Mouse (Mus musculus) C2C12 (cell line): Measurements from ENCODE around the gene Slc43a2. TPM values are rescaled to one million over a fixed set of nuclear protein-coding genes. Genes with fewer than 3 reads are reported as not detected.

ENCODE experiments used
- H3K27me3 ChIP-seq: one replicate; pipeline ENCODE4 v1.6.1; 2011; ENCODE audit not compliant: control insufficient read depth, insufficient read depth, insufficient read length
- H3K36me3 ChIP-seq: one replicate; pipeline ENCODE4 v1.6.1; 2011; ENCODE audit not compliant: control insufficient read depth, insufficient read depth
- H3K4me3 ChIP-seq: one replicate; pipeline ENCODE4 v1.5.1; 2011; ENCODE audit warnings: mild to moderate bottlenecking, control low read depth; ENCODE audit not compliant: poor library complexity, insufficient read depth, severe bottlenecking
- H3K79me2 ChIP-seq: one replicate; pipeline ENCODE4 v1.6.1; 2011; ENCODE audit not compliant: control insufficient read depth, insufficient read depth
- H3K79me3 ChIP-seq: one replicate; pipeline ENCODE4 v1.6.1; 2011; ENCODE audit warnings: low read depth, control low read depth
- H3ac ChIP-seq: one replicate; pipeline ENCODE3; 2011; ENCODE audit warnings: low read depth; ENCODE audit not compliant: control insufficient read depth, insufficient read length
- CEBPB ChIP-seq: IDR thresholded peaks from one replicate; pipeline ENCODE4 v1.6.1; 2011; ENCODE audit warnings: low read depth, mild to moderate bottlenecking, control low read depth, moderate library complexity
- CTCF ChIP-seq: IDR thresholded peaks from one replicate; pipeline ENCODE4 v1.5.1; 2011; ENCODE audit not compliant: control insufficient read depth, insufficient read depth, insufficient read length
- FOSL1 ChIP-seq: IDR thresholded peaks from one replicate; pipeline ENCODE4 v1.8.0; 2011; ENCODE audit warnings: mild to moderate bottlenecking, low read length; ENCODE audit not compliant: poor library complexity, insufficient read depth, severe bottlenecking
- MAX ChIP-seq: IDR thresholded peaks from one replicate; pipeline ENCODE4 v1.6.1; 2011; ENCODE audit warnings: mild to moderate bottlenecking, control low read depth
- MYOD1 ChIP-seq: IDR thresholded peaks from one replicate; pipeline ENCODE4 v1.6.1; 2011; ENCODE audit warnings: low read depth; ENCODE audit not compliant: control insufficient read depth, insufficient read length
- MYOG ChIP-seq: IDR thresholded peaks from one replicate; pipeline ENCODE4 v1.6.1; 2011; ENCODE audit not compliant: control insufficient read depth, insufficient read length; ENCODE audit errors: extremely low read depth
- USF1 ChIP-seq: IDR thresholded peaks from one replicate; pipeline ENCODE4 v1.6.1; 2011; ENCODE audit warnings: low read depth, mild to moderate bottlenecking, control low read depth, moderate library complexity
- polyA plus RNA-seq: library from polyadenylated mRNA; unstranded; fragments of >200 nt; fragmentation: generic; extraction: Trizol; gene quantifications from one replicate; pipeline ENCODE4 v1.2.1, GENCODE M21; 2012; ENCODE audit warnings: missing spikeins

The Slc43a2 gene
- polyA plus RNA-seq, 1 experiment, result 2.2 TPM

- no peak for TF ChIP-seq MAX
- no peak for TF ChIP-seq MYOG
- TF ChIP-seq MYOD1, result no peak
- no peak for TF ChIP-seq USF1
- TF ChIP-seq FOSL1, result no peak
- no peak for TF ChIP-seq CTCF
- no peak for TF ChIP-seq CEBPB
- H3K27me3 ChIP-seq, result no peaks in the 10 kb centered on the region
- no peaks in the 10 kb centered on the region for H3K79me2 ChIP-seq
- no peak overlapping the region for H3K4me3 ChIP-seq
- H3K79me3 ChIP-seq, result no peaks in the 10 kb centered on the region
- H3ac ChIP-seq, result no peak overlapping the region
- no peaks in the 10 kb centered on the region for H3K36me3 ChIP-seq
Observed at GRCm38 (mm10) chr11:75540710-75541581, 9.5 kb downstream of the Slc43a2 start.

GRCm38 (mm10) chr11:75544713-75545112, 13.2 kb downstream of the Slc43a2 start:
- no peak overlapping the region for H3ac ChIP-seq
- H3K4me3 ChIP-seq, result no peak overlapping the region
- no peaks in the 10 kb centered on the region for H3K27me3 ChIP-seq
- TF ChIP-seq CEBPB (no peak), USF1 (no peak), CTCF (no peak), FOSL1 (no peak), MYOD1 (no peak), MYOG (no peak)
- no peaks in the 10 kb centered on the region for H3K79me2 ChIP-seq
- no peaks in the 10 kb centered on the region for H3K79me3 ChIP-seq
- no peaks in the 10 kb centered on the region for H3K36me3 ChIP-seq

DNA sequence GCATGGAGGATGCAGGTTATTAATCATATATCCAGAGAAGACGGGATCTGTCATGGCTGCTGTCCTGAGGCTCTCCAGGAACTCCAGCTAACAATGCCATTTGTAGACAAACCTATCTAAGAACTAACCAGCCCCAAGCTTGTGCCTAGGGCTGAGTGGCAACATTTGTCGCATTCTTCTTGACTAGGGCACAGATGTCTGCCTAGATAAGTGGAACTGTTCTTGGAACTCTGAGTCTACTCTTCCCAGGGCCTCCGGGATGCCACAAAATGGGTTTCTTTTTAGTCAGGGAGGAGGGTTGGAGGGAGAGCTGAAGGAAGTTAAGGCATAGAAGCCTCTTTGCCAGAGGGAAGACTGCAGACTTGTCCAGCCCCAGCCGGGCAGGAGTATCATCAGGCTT, 14.6 kb downstream of the Slc43a2 start:
- H3ac ChIP-seq, result no peak overlapping the region
- H3K4me3 ChIP-seq, result no peak overlapping the region
- H3K27me3 ChIP-seq, result no peaks in the 10 kb centered on the region
- TF ChIP-seq CTCF, result no peak
- TF ChIP-seq USF1, result no peak
- no peak for TF ChIP-seq MYOD1
- no peak for TF ChIP-seq MYOG
- no peak for TF ChIP-seq CEBPB
- TF ChIP-seq FOSL1, result no peak
- TF ChIP-seq MAX, result no peak
- no peaks in the 10 kb centered on the region for H3K36me3 ChIP-seq
- no peaks in the 10 kb centered on the region for H3K79me3 ChIP-seq
- no peaks in the 10 kb centered on the region for H3K79me2 ChIP-seq

- Histone ChIP-seq H3ac (no peak overlapping the region), H3K79me3 (no peaks in the 10 kb centered on the region), H3K36me3 (no peaks in the 10 kb centered on the region), H3K4me3 (no peak overlapping the region), H3K27me3 (no peaks in the 10 kb centered on the region), H3K79me2 (no peaks in the 10 kb centered on the region)
- no peak for TF ChIP-seq USF1
- no peak for TF ChIP-seq CEBPB
- no peak for TF ChIP-seq MAX
- no peak for TF ChIP-seq MYOG
- no peak for TF ChIP-seq FOSL1
- no peak for TF ChIP-seq CTCF
- no peak for TF ChIP-seq MYOD1
Observed at GRCm38 (mm10) chr11:75549658-75550111, 18.2 kb downstream of the Slc43a2 start.

GRCm38 (mm10) chr11:75550200-75550946, 18.9 kb downstream of the Slc43a2 start:
- Histone ChIP-seq H3K4me3 (no peak overlapping the region), H3K27me3 (no peaks in the 10 kb centered on the region), H3K36me3 (no peaks in the 10 kb centered on the region), H3K79me3 (no peaks in the 10 kb centered on the region), H3ac (no peak overlapping the region), H3K79me2 (no peaks in the 10 kb centered on the region)
- TF ChIP-seq MYOD1 (no peak), CEBPB (no peak), MYOG (no peak), MAX (no peak), USF1 (no peak), FOSL1 (no peak), CTCF (no peak)

DNA sequence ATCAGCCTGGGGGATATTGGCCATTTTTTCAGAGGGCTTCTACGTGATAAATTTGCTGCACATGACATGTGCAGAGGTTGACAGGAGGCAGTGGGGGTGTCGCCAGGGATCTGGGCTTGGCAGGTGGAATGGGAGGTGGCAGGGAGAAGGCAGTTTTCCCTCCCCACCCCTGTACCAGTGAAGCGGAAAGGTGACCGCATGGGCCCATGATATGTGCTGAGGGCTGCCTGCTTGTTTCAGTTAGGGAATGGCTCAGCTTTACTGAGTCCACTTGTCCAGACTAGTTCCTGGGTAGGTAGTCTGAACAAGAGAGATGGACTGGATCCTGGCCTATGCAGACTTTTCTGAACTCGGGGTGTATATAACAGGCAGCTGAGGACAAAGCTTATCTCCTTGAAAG, 19.8 kb downstream of the Slc43a2 start:
- H3K79me2 ChIP-seq, result no peaks in the 10 kb centered on the region
- H3K4me3 ChIP-seq, result no peak overlapping the region
- H3K36me3 ChIP-seq, result no peaks in the 10 kb centered on the region
- no peak overlapping the region for H3ac ChIP-seq
- H3K79me3 ChIP-seq, result no peaks in the 10 kb centered on the region
- TF ChIP-seq USF1 (no peak), FOSL1 (no peak), CTCF (no peak), MYOD1 (no peak), MYOG (no peak), CEBPB (no peak), MAX (no peak)
- no peaks in the 10 kb centered on the region for H3K27me3 ChIP-seq
